Mouse (Mus musculus): ENCODE data around the gene Car15. TPM values are rescaled to one million over a fixed set of nuclear protein-coding genes. Genes with fewer than 3 reads are reported as not detected.

The Car15 gene
- 10.1 TPM for polyA plus RNA-seq (2014; fragmentation: Illumina TruSeq; extraction: RNeasy Lipid Tissue Mini Kit (QIAGEN cat#74804); ENCODE audit: low read depth, low replicate concordance)

GRCm38 (mm10) chr16:17838051-17838450, at the start of gene Car15:
TSS of gene Car15 (minus strand) at chr16:17838364.

GRCm38 (mm10) chr16:17832821-17833220, 5.3 kb downstream of the Car15 start, which contains the start of gene B830017H08Rik:
TSS of gene B830017H08Rik (plus strand) at chr16:17833121.

GRCm38 (mm10) chr16:17796971-17797811, 41.0 kb downstream of the Car15 start, which contains the start of gene Scarf2:
TSS of gene Scarf2 (plus strand) at chr16:17797282.

Other genes with a start within 250 kb of the Car15 start
- 17.9 TPM for gene Smpd4, start 219.0 kb downstream of the Car15 start, polyA plus RNA-seq (2014; fragmentation: Illumina TruSeq; extraction: RNeasy Lipid Tissue Mini Kit (QIAGEN cat#74804); ENCODE audit: low read depth, low replicate concordance)
- not detected for gene Ccdc74a, start 191.9 kb downstream of the Car15 start, polyA plus RNA-seq (2014; fragmentation: Illumina TruSeq; extraction: RNeasy Lipid Tissue Mini Kit (QIAGEN cat#74804); ENCODE audit: low read depth, low replicate concordance)
- gene Med15, start 105.5 kb downstream of the Car15 start, polyA plus RNA-seq (2014; fragmentation: Illumina TruSeq; extraction: RNeasy Lipid Tissue Mini Kit (QIAGEN cat#74804); ENCODE audit: low read depth, low replicate concordance): 3.7 TPM
- 11.0 TPM for gene Klhl22, start 78.7 kb downstream of the Car15 start, polyA plus RNA-seq (2014; fragmentation: Illumina TruSeq; extraction: RNeasy Lipid Tissue Mini Kit (QIAGEN cat#74804); ENCODE audit: low read depth, low replicate concordance)
- gene Scarf2, start 41.1 kb downstream of the Car15 start, polyA plus RNA-seq (2014; fragmentation: Illumina TruSeq; extraction: RNeasy Lipid Tissue Mini Kit (QIAGEN cat#74804); ENCODE audit: low read depth, low replicate concordance): not detected
- 1.5 TPM for gene B830017H08Rik, start 5.2 kb downstream of the Car15 start, polyA plus RNA-seq (2014; fragmentation: Illumina TruSeq; extraction: RNeasy Lipid Tissue Mini Kit (QIAGEN cat#74804); ENCODE audit: low read depth, low replicate concordance)
- 0.12 TPM for gene Gm20518, start 53.3 kb upstream of the Car15 start, polyA plus RNA-seq (2014; fragmentation: Illumina TruSeq; extraction: RNeasy Lipid Tissue Mini Kit (QIAGEN cat#74804); ENCODE audit: low read depth, low replicate concordance)
- gene Tssk1, start 55.9 kb upstream of the Car15 start, polyA plus RNA-seq (2014; fragmentation: Illumina TruSeq; extraction: RNeasy Lipid Tissue Mini Kit (QIAGEN cat#74804); ENCODE audit: low read depth, low replicate concordance): not detected
- 6.5 TPM for gene Dgcr2, start 60.2 kb upstream of the Car15 start, polyA plus RNA-seq (2014; fragmentation: Illumina TruSeq; extraction: RNeasy Lipid Tissue Mini Kit (QIAGEN cat#74804); ENCODE audit: low read depth, low replicate concordance)
- not detected for gene Tssk2, start 60.3 kb upstream of the Car15 start, polyA plus RNA-seq (2014; fragmentation: Illumina TruSeq; extraction: RNeasy Lipid Tissue Mini Kit (QIAGEN cat#74804); ENCODE audit: low read depth, low replicate concordance)
- gene Ess2, start 73.0 kb upstream of the Car15 start, polyA plus RNA-seq (2014; fragmentation: Illumina TruSeq; extraction: RNeasy Lipid Tissue Mini Kit (QIAGEN cat#74804); ENCODE audit: low read depth, low replicate concordance): 1.9 TPM
- not detected for gene Gsc2, start 76.7 kb upstream of the Car15 start, polyA plus RNA-seq (2014; fragmentation: Illumina TruSeq; extraction: RNeasy Lipid Tissue Mini Kit (QIAGEN cat#74804); ENCODE audit: low read depth, low replicate concordance)
- gene Slc25a1, start 89.9 kb upstream of the Car15 start, polyA plus RNA-seq (2014; fragmentation: Illumina TruSeq; extraction: RNeasy Lipid Tissue Mini Kit (QIAGEN cat#74804); ENCODE audit: low read depth, low replicate concordance): 19.7 TPM
- not detected for gene Vpreb2, start 142.1 kb upstream of the Car15 start, polyA plus RNA-seq (2014; fragmentation: Illumina TruSeq; extraction: RNeasy Lipid Tissue Mini Kit (QIAGEN cat#74804); ENCODE audit: low read depth, low replicate concordance)
- 10.4 TPM for gene Dgcr6, start 214.5 kb upstream of the Car15 start, polyA plus RNA-seq (2014; fragmentation: Illumina TruSeq; extraction: RNeasy Lipid Tissue Mini Kit (QIAGEN cat#74804); ENCODE audit: low read depth, low replicate concordance)

Measured in kidney, adult 10 weeks (tissue).